Mouse (Mus musculus): ENCODE data around the gene Ccdc180. TPM values are rescaled to one million over a fixed set of nuclear protein-coding genes. Genes with fewer than 3 reads are reported as not detected.

Ccdc180 gene
- total and polyA plus RNA-seq, 3 experiments, result 0.20 TPM; not detected in 2

DNA sequence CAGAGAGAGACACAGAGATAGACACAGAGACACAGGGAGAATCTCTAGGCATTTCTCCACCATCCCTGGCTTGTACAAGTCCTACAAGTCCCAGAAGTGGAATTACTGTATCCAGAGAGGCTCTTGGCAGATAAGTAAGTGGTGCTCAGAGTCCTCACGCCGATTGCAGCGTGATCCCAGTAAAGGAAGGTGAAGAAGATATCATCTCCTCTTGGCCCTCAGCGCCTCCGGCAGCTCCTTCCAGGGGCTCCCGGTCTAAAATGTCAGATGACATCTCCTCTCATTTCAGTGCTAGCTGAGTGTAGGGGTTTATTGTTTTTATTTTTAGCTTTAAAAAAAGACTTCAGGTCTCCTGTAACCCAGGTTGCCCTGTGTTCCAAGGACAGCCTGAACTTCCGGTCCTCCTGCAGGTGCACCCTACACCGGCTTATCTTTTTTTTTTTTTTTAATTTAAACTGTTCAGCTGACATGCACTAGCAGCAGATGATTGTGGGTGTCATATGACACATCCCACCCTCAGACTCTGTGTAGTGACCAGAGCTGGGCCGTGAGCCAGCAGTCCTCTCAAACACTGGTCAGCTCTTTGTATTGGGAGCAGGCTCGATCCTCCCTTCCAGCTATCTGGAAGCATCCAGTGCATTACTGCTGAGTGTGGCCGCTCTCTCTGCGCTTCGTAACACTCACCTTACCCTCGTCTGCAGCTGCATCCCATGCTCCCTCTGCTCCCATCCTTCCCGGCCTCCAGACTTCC, 36.4 kb upstream of the Ccdc180 start:
- no peak for TF ChIP-seq POLR2A (IDR thresholded peaks at IDR 0.05; ENCODE audit: low read depth, low read length)
- TF ChIP-seq ELF1 (IDR thresholded peaks at IDR 0.05; ENCODE audit: low read depth, low read length), result no peak
- no peak for TF ChIP-seq ZMIZ1 (IDR thresholded peaks at IDR 0.05; ENCODE audit: low read depth, low read length)
- no peak for TF ChIP-seq SMC3 (IDR thresholded peaks at IDR 0.05; ENCODE audit: low read depth, low read length)
- TF ChIP-seq HCFC1 (IDR thresholded peaks at IDR 0.05; ENCODE audit: low read depth, low read length), result no peak
- no peak for TF ChIP-seq CHD1 (IDR thresholded peaks at IDR 0.05; ENCODE audit: low read depth, low read length)
- TF ChIP-seq IRF4 (IDR thresholded peaks at IDR 0.05; ENCODE audit: low read depth, low read length), result no peak
- TF ChIP-seq MYC (IDR thresholded peaks at IDR 0.05; ENCODE audit: low read depth, low read length), result no peak
- TF ChIP-seq CTCF (conservative IDR thresholded peaks at IDR 0.05 in 1 of 2, IDR thresholded peaks at IDR 0.05 in 1 of 2; ENCODE audit: low read depth in 2 of 2, low read length in 2 of 2), result no peak
- TF ChIP-seq MAFK (IDR thresholded peaks at IDR 0.05; ENCODE audit: insufficient replicate concordance, low read length), result no peak
- no peak for TF ChIP-seq PAX5 (IDR thresholded peaks at IDR 0.05; ENCODE audit: low read length)
- no peak for TF ChIP-seq UBTF (IDR thresholded peaks at IDR 0.05; ENCODE audit: low read depth, low read length)
- no peak for TF ChIP-seq NRF1 (IDR thresholded peaks at IDR 0.05; ENCODE audit: low read depth, low read length)
- TF ChIP-seq CHD2 (IDR thresholded peaks at IDR 0.05; ENCODE audit: low read length), result no peak
- no peak for TF ChIP-seq EP300 (IDR thresholded peaks at IDR 0.05; ENCODE audit: low read length)
- Histone ChIP-seq H3K27me3 (replicated peaks) (peaks cover 6% of the 10 kb centered on the region), H3K27ac (ENCODE audit: insufficient read depth, low read depth) (no peak overlapping the region), H3K4me1 (ENCODE audit: control insufficient read depth in 1 of 2, insufficient read depth in 2 of 2) (no peaks in the 10 kb centered on the region), H3K4me2 (ENCODE audit: insufficient read depth, low read depth, poor library complexity, severe bottlenecking) (no peak overlapping the region), H3K36me3 (replicated peaks in 1 of 2; ENCODE audit: control insufficient read depth in 1 of 2, insufficient read depth in 1 of 2, low read length in 1 of 2) (no peaks in the 10 kb centered on the region), H3K9me3 (replicated peaks; ENCODE audit: low read length) (no peaks in the 10 kb centered on the region), H3K4me3 (replicated peaks in 1 of 3; ENCODE audit: low read depth in 2 of 3, low read length in 2 of 3, poor library complexity in 1 of 3) (no peak overlapping the region), H3K9ac (ENCODE audit: insufficient read depth, low read depth) (no peak overlapping the region), H3K79me2 (replicated peaks; ENCODE audit: control insufficient read depth, extremely low read depth, insufficient read depth, poor library complexity, severe bottlenecking) (no peaks in the 10 kb centered on the region)
- DNase-seq (ENCODE audit: extremely low read depth), result no peak
- dilution Hi-C loops (cut with MboI; ENCODE audit: extremely low pct_ligation_motif_present, extremely low pct_unique_long_range_greater_than_20kb, low sequenced_read_pairs) (no loop called here), in situ Hi-C loops (cut with MboI; ENCODE audit: low pct_ligation_motif_present, low pct_unique_long_range_greater_than_20kb, low sequenced_read_pairs) (no loop called here)

DNA sequence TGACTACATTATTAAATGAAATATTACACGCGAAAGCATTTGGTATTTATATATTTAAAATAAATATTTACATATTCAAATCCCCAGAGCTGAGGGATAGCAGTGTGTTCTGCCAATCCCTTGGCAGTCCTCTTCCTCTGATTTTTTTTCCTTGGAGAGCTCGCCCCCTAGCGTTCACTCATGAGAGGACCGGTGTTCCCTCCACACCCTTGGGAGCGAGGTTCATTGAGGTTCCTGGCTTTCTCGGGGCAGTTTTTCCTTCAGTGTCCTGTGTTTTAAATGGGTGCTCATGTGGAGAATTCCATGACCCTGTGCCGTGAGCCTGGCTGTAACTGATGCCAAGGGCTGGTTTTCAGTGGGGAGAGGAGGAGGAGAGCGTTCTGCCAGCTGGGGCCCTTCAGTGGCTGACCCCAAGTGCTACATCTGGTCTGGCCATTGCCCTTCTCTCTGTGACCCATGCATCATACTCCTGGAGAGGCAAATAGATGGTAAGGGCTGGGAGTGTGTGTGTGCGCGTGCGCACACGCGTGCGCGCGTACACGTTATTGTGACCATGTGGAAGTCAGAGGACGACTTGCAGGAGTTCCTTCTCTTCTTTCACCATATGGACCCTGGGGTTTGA, 34.2 kb upstream of the Ccdc180 start:
- no peak overlapping the region for H3K9ac ChIP-seq (ENCODE audit: insufficient read depth, low read depth)
- no peaks in the 10 kb centered on the region for H3K4me1 ChIP-seq (ENCODE audit: control insufficient read depth in 1 of 2, insufficient read depth in 2 of 2)
- in situ Hi-C loops (cut with MboI; ENCODE audit: low pct_ligation_motif_present, low pct_unique_long_range_greater_than_20kb, low sequenced_read_pairs), result no loop called here
- no peak overlapping the region for H3K4me3 ChIP-seq (replicated peaks in 1 of 3; ENCODE audit: low read depth in 2 of 3, low read length in 2 of 3, poor library complexity in 1 of 3)
- dilution Hi-C loops (cut with MboI; ENCODE audit: extremely low pct_ligation_motif_present, extremely low pct_unique_long_range_greater_than_20kb, low sequenced_read_pairs), result no loop called here
- peaks cover 10% of the 10 kb centered on the region for H3K9me3 ChIP-seq (replicated peaks; ENCODE audit: low read length)
- no peaks in the 10 kb centered on the region for H3K79me2 ChIP-seq (replicated peaks; ENCODE audit: control insufficient read depth, extremely low read depth, insufficient read depth, poor library complexity, severe bottlenecking)
- no peak overlapping the region for H3K4me2 ChIP-seq (ENCODE audit: insufficient read depth, low read depth, poor library complexity, severe bottlenecking)
- peak; percentile 44 for DNase-seq (ENCODE audit: extremely low read depth)
- peak; percentile 74 to 79 for TF ChIP-seq CTCF (conservative IDR thresholded peaks at IDR 0.05 in 1 of 2, IDR thresholded peaks at IDR 0.05 in 1 of 2; ENCODE audit: low read depth in 2 of 2, low read length in 2 of 2)
- no peak for TF ChIP-seq MAX (IDR thresholded peaks at IDR 0.05; ENCODE audit: low read length)
- peak; percentile 56 for TF ChIP-seq SMC3 (IDR thresholded peaks at IDR 0.05; ENCODE audit: low read depth, low read length)
- no peak for TF ChIP-seq BHLHE40 (IDR thresholded peaks at IDR 0.05; ENCODE audit: low read depth, low read length)
- TF ChIP-seq ZC3H11A (IDR thresholded peaks at IDR 0.05; ENCODE audit: low read depth, low read length), result no peak
- peak; percentile 38; the same call in 1 of the 2 replicates for TF ChIP-seq ZNF384 (IDR thresholded peaks at IDR 0.05; ENCODE audit: low read depth, low read length)
- TF ChIP-seq RAD21 (IDR thresholded peaks at IDR 0.05; ENCODE audit: low read depth, low read length), result peak; percentile 83
- H3K27ac ChIP-seq (ENCODE audit: insufficient read depth, low read depth), result no peak overlapping the region
- peaks cover 15% of the 10 kb centered on the region for H3K27me3 ChIP-seq (replicated peaks)
- no peaks in the 10 kb centered on the region for H3K36me3 ChIP-seq (replicated peaks in 1 of 2; ENCODE audit: control insufficient read depth in 1 of 2, insufficient read depth in 1 of 2, low read length in 1 of 2)

Measured in CH12.LX (cell line).